Mouse (Mus musculus) forebrain, embryonic 13.5 days (tissue): Measurements from ENCODE around the gene Rasgrf2. TPM values are rescaled to one million over a fixed set of nuclear protein-coding genes. Genes with fewer than 3 reads are reported as not detected.
A peak's percentile ranks its signal among the peaks of the same experiment; 100 is the strongest.

Experiments
- ATAC-seq: fragments of 200-750 bp; cut with Nextera tagmentation; 2 replicates; pipeline ENCODE4 v1.8.0; 2017
- H3K27ac ChIP-seq: fragments of 300-500 bp; sonication (generic); 2 replicates; pipeline ENCODE4 v1.5.1; 2015; ENCODE audit warnings: inconsistent platforms, mild to moderate bottlenecking, moderate library complexity
- H3K27me3 ChIP-seq: fragments of 300-500 bp; sonication (generic); 2 replicates; pipeline ENCODE4 v1.6.1; 2015; ENCODE audit warnings: mild to moderate bottlenecking, inconsistent platforms
- H3K36me3 ChIP-seq: fragments of 300-500 bp; sonication (generic); 2 replicates; pipeline ENCODE4 v1.6.1; 2015; ENCODE audit warnings: mild to moderate bottlenecking, inconsistent platforms; ENCODE audit not compliant: poor library complexity, severe bottlenecking
- H3K4me1 ChIP-seq: fragments of 300-500 bp; sonication (generic); 2 replicates; pipeline ENCODE4 v1.6.1; 2015; ENCODE audit warnings: inconsistent platforms
- H3K4me2 ChIP-seq: fragments of 300-500 bp; sonication (generic); 2 replicates; pipeline ENCODE4 v1.6.1; 2015; ENCODE audit warnings: inconsistent platforms, mild to moderate bottlenecking, moderate library complexity
- H3K4me3 ChIP-seq: fragments of 300-500 bp; sonication (generic); 2 replicates; pipeline ENCODE4 v1.5.1; 2015; ENCODE audit warnings: mild to moderate bottlenecking, inconsistent platforms
- H3K9ac ChIP-seq: fragments of 300-500 bp; sonication (generic); 2 replicates; pipeline ENCODE4 v1.6.1; 2015; ENCODE audit warnings: mild to moderate bottlenecking, inconsistent platforms
- H3K9me3 ChIP-seq: fragments of 300-500 bp; sonication (generic); replicated peaks from 2 replicates; pipeline ENCODE4 v1.6.1; 2016; ENCODE audit warnings: inconsistent platforms
- WGBS: fragments of 180-500 bp; shearing (Covaris S2); methylation state at CpG from one replicate; pipeline ENCODE4 v1.1.7; 2015; 5-methylcytosine and 5-hydroxymethylcytosine counted together
- polyA plus RNA-seq: library from polyadenylated mRNA; unstranded; fragments of >200 nt; fragmentation: Nextera tagmentation; extraction: Ambion mirVana; gene quantifications from 2 replicates; pipeline ENCODE4 v1.2.1, GENCODE M21; 2015

Rasgrf2 gene
- polyA plus RNA-seq, 1 experiment from 2014 or later = 0.97 TPM

DNA sequence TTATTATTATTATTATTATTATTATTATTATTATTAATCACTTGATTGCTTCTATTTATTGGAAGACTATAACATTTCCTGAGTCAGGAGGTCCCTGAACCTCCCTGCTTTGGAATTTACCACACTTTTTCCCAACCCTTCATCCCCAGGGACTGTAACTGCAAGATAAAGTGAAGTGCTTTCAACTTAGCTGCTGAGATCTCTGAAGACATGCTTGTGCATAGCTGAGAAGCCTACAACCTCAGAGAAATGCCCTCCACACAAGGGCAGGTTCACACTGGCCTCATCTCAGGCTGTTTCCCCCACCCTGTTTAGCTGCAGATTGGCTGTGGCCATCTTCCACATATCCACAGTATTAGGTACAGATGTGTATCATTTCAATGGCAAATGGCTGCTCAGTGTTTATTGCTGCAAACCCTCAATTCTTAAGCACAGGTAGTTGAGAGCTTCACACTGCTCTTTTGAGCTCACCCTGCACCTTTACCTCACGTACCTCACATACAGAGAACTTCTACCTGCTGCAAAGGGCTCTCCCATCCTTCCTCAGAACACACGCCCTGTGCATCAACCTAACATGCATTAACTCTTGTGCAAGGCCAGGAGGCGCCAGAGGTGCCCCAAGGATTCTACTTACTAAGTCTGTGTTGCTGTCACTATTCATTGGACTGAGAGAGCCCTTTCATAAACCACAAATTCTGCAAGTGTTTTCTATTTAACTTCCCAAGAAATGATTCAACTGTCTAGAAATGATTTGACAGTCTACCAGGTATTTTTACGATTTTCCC is 202.7 kb downstream of the Rasgrf2 start:
- Histone ChIP-seq H3K27ac (no peak overlapping the region), H3K4me3 (no peak overlapping the region), H3K9me3 (no peaks in the 10 kb centered on the region), H3K4me2 (no peak overlapping the region), H3K27me3 (no peaks in the 10 kb centered on the region), H3K36me3 (no peaks in the 10 kb centered on the region), H3K4me1 (no peaks in the 10 kb centered on the region), H3K9ac (no peak overlapping the region)
- WGBS = 76% methylated on average over 4 of the region's 4 CpGs
- no peak for ATAC-seq

GRCm38 (mm10) chr13:91921010-91921409 is 210.4 kb downstream of the Rasgrf2 start:
- no peak overlapping the region for H3K4me3 ChIP-seq
- H3K27ac ChIP-seq = no peak overlapping the region
- peaks cover 5% of the 10 kb centered on the region for H3K4me1 ChIP-seq
- H3K36me3 ChIP-seq = no peaks in the 10 kb centered on the region
- 74% methylated on average over 3 of the region's 3 CpGs for WGBS
- H3K27me3 ChIP-seq = no peaks in the 10 kb centered on the region
- ATAC-seq = no peak
- no peaks in the 10 kb centered on the region for H3K9me3 ChIP-seq
- H3K4me2 ChIP-seq = no peak overlapping the region
- H3K9ac ChIP-seq = no peak overlapping the region

- 72% methylated on average over 5 of the region's 5 CpGs for WGBS
- ATAC-seq = no peak
- H3K4me2 ChIP-seq = no peak overlapping the region
Measured at GRCm38 (mm10) chr13:91918764-91919163, 212.7 kb downstream of the Rasgrf2 start.

DNA sequence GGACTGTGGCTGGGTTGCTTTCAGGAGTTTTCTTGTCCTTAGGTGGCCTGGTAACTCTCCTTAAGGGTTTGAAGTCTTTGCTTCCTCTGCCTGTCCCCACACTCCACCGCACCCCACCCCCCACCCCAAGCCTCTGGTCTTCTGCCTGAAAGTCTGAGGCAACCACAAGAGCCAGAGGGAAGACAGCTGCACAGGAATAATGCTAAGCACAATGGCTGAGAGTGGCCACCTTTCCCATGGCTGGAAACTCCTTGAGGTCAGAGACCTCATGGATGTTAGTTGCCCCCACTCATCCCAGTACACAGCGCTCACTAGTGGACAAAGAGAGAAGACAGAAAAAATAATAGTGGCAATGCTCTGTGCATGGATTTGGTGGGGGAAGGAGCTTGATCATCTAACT is 213.6 kb downstream of the Rasgrf2 start:
- 88% methylated on average over 2 of the region's 2 CpGs for WGBS
- no peak overlapping the region for H3K27ac ChIP-seq
- H3K36me3 ChIP-seq = no peaks in the 10 kb centered on the region
- no peak for ATAC-seq
- H3K27me3 ChIP-seq = no peaks in the 10 kb centered on the region
- H3K9me3 ChIP-seq = no peaks in the 10 kb centered on the region
- H3K4me1 ChIP-seq = peaks cover 17% of the 10 kb centered on the region
- H3K9ac ChIP-seq = no peak overlapping the region
- no peak overlapping the region for H3K4me3 ChIP-seq
- H3K4me2 ChIP-seq = no peak overlapping the region

More at GRCm38 (mm10) chr13:91918764-91919163, 212.7 kb downstream of the Rasgrf2 start:
- no peak overlapping the region for H3K27ac ChIP-seq
- no peaks in the 10 kb centered on the region for H3K36me3 ChIP-seq
- no peaks in the 10 kb centered on the region for H3K9me3 ChIP-seq
- peaks cover 17% of the 10 kb centered on the region for H3K4me1 ChIP-seq
- no peaks in the 10 kb centered on the region for H3K27me3 ChIP-seq
- no peak overlapping the region for H3K4me3 ChIP-seq
- H3K9ac ChIP-seq = no peak overlapping the region

DNA sequence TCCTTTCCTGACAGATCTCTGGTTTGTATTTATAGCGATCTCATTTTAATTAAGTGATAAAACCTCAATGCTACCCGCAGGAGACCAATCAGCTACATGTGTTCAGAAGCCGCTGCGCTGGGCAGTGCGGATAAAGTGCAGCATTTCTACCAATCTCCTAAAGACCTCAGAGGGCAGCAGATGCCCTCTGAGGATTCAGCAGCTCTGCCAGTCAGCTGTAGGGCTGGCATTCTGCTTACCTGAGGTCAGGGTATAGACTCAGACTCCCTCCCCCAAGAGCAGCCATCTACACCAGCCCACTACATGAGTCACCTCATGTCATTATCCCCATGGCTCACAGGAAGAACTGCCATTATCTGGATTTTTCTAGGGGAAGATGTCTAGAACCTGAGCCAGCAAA is 215.1 kb downstream of the Rasgrf2 start:
- Histone ChIP-seq H3K9me3 (no peaks in the 10 kb centered on the region), H3K9ac (no peak overlapping the region), H3K4me1 (peaks cover 17% of the 10 kb centered on the region), H3K27me3 (no peaks in the 10 kb centered on the region), H3K36me3 (no peaks in the 10 kb centered on the region), H3K4me2 (peak overlapping the region; percentile 40; the same call in 1 of the 2 replicates), H3K4me3 (no peak overlapping the region), H3K27ac (no peak overlapping the region)
- peak; percentile 1; the same call in 1 of the 2 replicates for ATAC-seq
- WGBS = 83% methylated on average over 5 of the region's 5 CpGs

- Histone ChIP-seq H3K4me2 (peak overlapping the region; percentile 40), H3K36me3 (no peaks in the 10 kb centered on the region), H3K9ac (no peak overlapping the region), H3K4me1 (peaks cover 17% of the 10 kb centered on the region), H3K27me3 (no peaks in the 10 kb centered on the region), H3K4me3 (no peak overlapping the region), H3K27ac (0 out of 2 replicates have a peak overlapping the region, but pooled peaks have one; percentile 12), H3K9me3 (no peaks in the 10 kb centered on the region)
- WGBS = 30% methylated on average over 6 of the region's 6 CpGs
- ATAC-seq = peak; percentile 86
Measured at GRCm38 (mm10) chr13:91915582-91916239, 215.7 kb downstream of the Rasgrf2 start.

GRCm38 (mm10) chr13:91915192-91915581 is 216.3 kb downstream of the Rasgrf2 start:
- Histone ChIP-seq H3K36me3 (no peaks in the 10 kb centered on the region), H3K27ac (peak overlapping the region; percentile 12; the same call in 1 of the 2 replicates), H3K9me3 (no peaks in the 10 kb centered on the region), H3K9ac (no peak overlapping the region), H3K4me1 (peaks cover 17% of the 10 kb centered on the region), H3K27me3 (no peaks in the 10 kb centered on the region), H3K4me2 (peak overlapping the region; percentile 40), H3K4me3 (no peak overlapping the region)
- WGBS = 22% methylated on average over 4 of the region's 4 CpGs
- no peak for ATAC-seq

DNA sequence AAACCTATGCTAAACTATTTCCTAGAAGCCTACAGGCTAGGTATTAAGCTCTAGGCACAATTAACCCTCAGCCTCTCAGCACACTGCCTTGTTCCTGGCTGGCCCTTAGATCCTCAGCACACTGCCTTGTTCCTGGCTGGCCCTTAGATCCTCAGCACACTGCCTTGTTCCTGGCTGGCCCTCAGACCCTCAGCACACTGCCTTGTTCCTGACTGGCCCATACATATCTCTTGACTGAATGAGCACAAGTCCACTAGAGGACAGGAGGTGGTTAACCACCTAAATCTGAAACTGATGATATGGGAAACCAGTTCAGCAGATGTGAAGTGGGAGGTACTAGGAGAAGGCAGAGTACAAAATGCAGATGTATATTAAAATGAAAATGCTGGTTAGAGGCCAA is 219.8 kb downstream of the Rasgrf2 start:
- Histone ChIP-seq H3K4me1 (peaks cover 17% of the 10 kb centered on the region), H3K9me3 (no peaks in the 10 kb centered on the region), H3K4me2 (no peak overlapping the region), H3K4me3 (no peak overlapping the region), H3K27me3 (no peaks in the 10 kb centered on the region), H3K27ac (no peak overlapping the region), H3K36me3 (no peaks in the 10 kb centered on the region), H3K9ac (no peak overlapping the region)
- no peak for ATAC-seq

- H3K4me1 ChIP-seq = peaks cover 14% of the 10 kb centered on the region
- no peaks in the 10 kb centered on the region for H3K27me3 ChIP-seq
- no peak overlapping the region for H3K4me2 ChIP-seq
- H3K9me3 ChIP-seq = no peaks in the 10 kb centered on the region
- no peaks in the 10 kb centered on the region for H3K36me3 ChIP-seq
- H3K4me3 ChIP-seq = no peak overlapping the region
- ATAC-seq = no peak
- H3K9ac ChIP-seq = no peak overlapping the region
- H3K27ac ChIP-seq = no peak overlapping the region
Measured at GRCm38 (mm10) chr13:91911211-91911610, 220.2 kb downstream of the Rasgrf2 start.

DNA sequence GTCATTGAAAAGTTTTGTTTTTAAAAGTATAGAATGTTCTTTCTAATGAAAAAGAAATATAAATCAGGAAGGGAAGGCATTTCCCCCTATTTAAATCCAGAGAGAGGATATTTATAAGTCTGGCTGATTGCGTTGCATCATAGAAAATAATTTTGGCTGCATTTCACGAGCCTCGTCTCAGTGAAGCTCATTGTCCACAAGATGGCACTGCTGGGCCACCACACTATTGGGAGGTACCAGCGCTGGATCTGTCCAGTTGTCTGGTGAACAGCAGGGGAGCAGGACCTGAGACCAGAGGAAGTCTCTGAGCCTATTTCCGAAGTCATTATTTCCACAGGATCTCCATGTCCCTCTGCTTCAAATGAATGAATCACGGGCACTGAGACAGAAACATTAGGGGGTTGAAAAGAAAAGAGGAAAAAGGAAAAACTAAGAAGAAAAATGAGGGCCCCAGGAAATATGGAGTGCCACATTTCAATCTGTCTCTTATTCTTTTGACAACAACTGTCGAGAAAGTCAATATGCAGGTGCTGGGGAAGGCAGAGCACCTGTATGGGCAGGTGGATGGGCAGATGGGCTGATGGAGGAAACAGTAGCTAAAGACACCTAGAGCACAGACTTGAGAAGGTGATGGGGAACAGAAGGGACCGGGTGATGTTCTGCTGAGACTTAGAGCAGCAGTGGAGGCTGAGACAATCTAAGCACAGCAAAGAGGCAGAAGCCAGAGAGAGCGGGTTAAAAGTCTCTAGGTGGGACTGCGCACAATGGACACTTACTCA is 223.1 kb downstream of the Rasgrf2 start:
- ATAC-seq = peak; percentile 90
- H3K9ac ChIP-seq = no peak overlapping the region
- no peak overlapping the region for H3K27ac ChIP-seq
- no peaks in the 10 kb centered on the region for H3K36me3 ChIP-seq
- H3K4me3 ChIP-seq = no peak overlapping the region
- no peaks in the 10 kb centered on the region for H3K4me1 ChIP-seq
- no peaks in the 10 kb centered on the region for H3K27me3 ChIP-seq
- WGBS = 36% methylated on average over 10 of the region's 10 CpGs
- H3K9me3 ChIP-seq = no peaks in the 10 kb centered on the region
- H3K4me2 ChIP-seq = no peak overlapping the region

DNA sequence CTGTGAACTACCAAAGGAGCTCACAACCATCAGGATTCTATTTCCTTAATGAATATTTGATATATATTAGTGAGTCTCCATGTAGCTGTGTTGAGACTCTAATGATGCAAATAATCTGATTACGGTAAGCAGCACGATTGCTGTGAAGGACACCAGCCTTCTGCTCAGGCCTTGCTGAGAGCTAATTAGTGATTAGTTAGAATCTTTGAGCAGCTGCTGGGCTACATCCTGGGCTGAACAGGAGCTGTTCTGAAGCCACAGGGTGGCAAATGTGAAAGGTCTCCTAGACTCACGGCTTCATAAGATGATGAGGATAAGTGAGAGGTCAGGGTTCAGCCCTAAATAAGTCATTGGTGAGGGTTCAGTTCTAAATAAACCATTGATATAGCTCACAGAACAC is 225.1 kb downstream of the Rasgrf2 start:
- Histone ChIP-seq H3K9ac (no peak overlapping the region), H3K4me3 (no peak overlapping the region), H3K36me3 (no peaks in the 10 kb centered on the region), H3K4me2 (no peak overlapping the region), H3K27ac (no peak overlapping the region), H3K9me3 (no peaks in the 10 kb centered on the region), H3K4me1 (no peaks in the 10 kb centered on the region), H3K27me3 (no peaks in the 10 kb centered on the region)
- ATAC-seq = peak; percentile 42; the same call in 1 of the 2 replicates
- WGBS = 36% methylated on average over 3 of the region's 3 CpGs

- Histone ChIP-seq H3K27ac (no peak overlapping the region), H3K4me1 (no peaks in the 10 kb centered on the region), H3K9me3 (no peaks in the 10 kb centered on the region), H3K36me3 (no peaks in the 10 kb centered on the region), H3K9ac (no peak overlapping the region), H3K4me3 (no peak overlapping the region), H3K27me3 (peaks cover 5% of the 10 kb centered on the region), H3K4me2 (no peak overlapping the region)
- ATAC-seq = no peak
- WGBS = 67% methylated on average over 1 of the region's 1 CpGs
Measured at GRCm38 (mm10) chr13:91896476-91896875, 235.0 kb downstream of the Rasgrf2 start.
